Mouse (Mus musculus): Measurements from ENCODE around the gene Tssk1. TPM values are rescaled to one million over a fixed set of nuclear protein-coding genes. Genes with fewer than 3 reads are reported as not detected.
A peak's percentile ranks its signal among the peaks of the same experiment; 100 is the strongest.

Gene Tssk1
- total RNA-seq, 2 experiments from 2014 or later, result not detected

GRCm38 (mm10) chr16:17934445-17934910 lies 40.5 kb downstream of the Tssk1 start:
- no peak for DNase-seq (ENCODE audit: extremely low spot score in 1 of 2, low spot score in 2 of 2)
- intact Hi-C loops (cut with DNase I), result no loop called here

- no peak for DNase-seq (ENCODE audit: extremely low spot score in 1 of 2, low spot score in 2 of 2)
- intact Hi-C loops (cut with DNase I), result loop anchor here (5.0 kb wide), 1 partner anchor 51 kb away; no protein-coding TSS in a partner anchor
Measured at GRCm38 (mm10) chr16:17936776-17937175, 42.8 kb downstream of the Tssk1 start.

- intact Hi-C loops (cut with DNase I), result loop anchor here (5.0 kb wide), 1 partner anchor 49 kb away; no protein-coding TSS in a partner anchor
- DNase-seq (ENCODE audit: extremely low spot score in 1 of 2, low spot score in 2 of 2), result no peak
Measured at GRCm38 (mm10) chr16:17938187-17938586, 44.2 kb downstream of the Tssk1 start.

- DNase-seq (ENCODE audit: extremely low spot score in 1 of 2, low spot score in 2 of 2), result peak in 1 of 2 experiments; percentile 75
- intact Hi-C loops (cut with DNase I), result loop anchor here (5.0 kb wide), 1 partner anchor 48 kb away; no protein-coding TSS in a partner anchor
Measured at GRCm38 (mm10) chr16:17938821-17939220, 44.8 kb downstream of the Tssk1 start.

- DNase-seq (ENCODE audit: extremely low spot score in 1 of 2, low spot score in 2 of 2), result no peak
- intact Hi-C loops (cut with DNase I), result loop anchor here (5.0 kb wide), 1 partner anchor 48 kb away; no protein-coding TSS in a partner anchor
Measured at GRCm38 (mm10) chr16:17939255-17939751, 45.3 kb downstream of the Tssk1 start.

- intact Hi-C loops (cut with DNase I), result no loop called here
- no peak for DNase-seq (ENCODE audit: extremely low spot score in 1 of 2, low spot score in 2 of 2)
Measured at GRCm38 (mm10) chr16:17943466-17943865, 49.4 kb downstream of the Tssk1 start.

- DNase-seq (ENCODE audit: extremely low spot score in 1 of 2, low spot score in 2 of 2), result no peak
- intact Hi-C loops (cut with DNase I), result no loop called here
Measured at GRCm38 (mm10) chr16:17945081-17945831, 51.2 kb downstream of the Tssk1 start.

Other genes with a start within 250 kb of the Tssk1 start
- gene Ccdc74a, start 247.8 kb upstream of the Tssk1 start, total RNA-seq (2021), result 10 to 100 TPM; 30.3 to 32.3 TPM
- gene Med15, start 161.3 kb upstream of the Tssk1 start, total RNA-seq (2021), result 10 to 100 TPM; 65.0 to 70.2 TPM
- gene Klhl22, start 134.6 kb upstream of the Tssk1 start, total RNA-seq (2021), result 100 to 1,000 TPM in 1 of 2 experiments, 10 to 100 TPM in 1; 96.5 to 101 TPM
- gene Scarf2, start 96.9 kb upstream of the Tssk1 start, total RNA-seq (2021), result 1 to 10 TPM; 3.7 to 4.3 TPM
- gene B830017H08Rik, start 61.1 kb upstream of the Tssk1 start, total RNA-seq (2021), result 1 to 10 TPM; 4.9 to 5.1 TPM
- gene Car15, start 55.9 kb upstream of the Tssk1 start, total RNA-seq (2021), result 1 to 10 TPM; 8.2 to 8.4 TPM
- 1 to 10 TPM in 1 of 2 experiments, under 1 TPM in 1; 0.81 to 1.4 TPM for gene Gm20518, start 2.6 kb upstream of the Tssk1 start, total RNA-seq (2021)
- 100 to 1,000 TPM; 106 to 107 TPM for gene Dgcr2, start 4.3 kb downstream of the Tssk1 start, total RNA-seq (2021)
- not detected for gene Tssk2, start 4.4 kb downstream of the Tssk1 start, total RNA-seq (2021)
- 10 to 100 TPM; 33.0 to 34.3 TPM for gene Ess2, start 17.1 kb downstream of the Tssk1 start, total RNA-seq (2021)
- not detected for gene Gsc2, start 20.8 kb downstream of the Tssk1 start, total RNA-seq (2021)
- 10 to 100 TPM; 70.0 to 79.6 TPM for gene Slc25a1, start 34.0 kb downstream of the Tssk1 start, total RNA-seq (2021)
- not detected for gene Vpreb2, start 86.2 kb downstream of the Tssk1 start, total RNA-seq (2021)
- 100 to 1,000 TPM; 111 to 120 TPM for gene Dgcr6, start 158.6 kb downstream of the Tssk1 start, total RNA-seq (2021)
- gene Prodh, start 196.0 kb downstream of the Tssk1 start, total RNA-seq (2021), result 10 to 100 TPM; 13.5 to 19.5 TPM
- gene Rtn4r, start 233.4 kb downstream of the Tssk1 start, total RNA-seq (2021), result 10 to 100 TPM; 73.2 to 82.6 TPM

All from left cerebral cortex, postnatal 10 days (tissue).